Mouse (Mus musculus) intestine, postnatal 0 days (tissue): Measurements from ENCODE around the gene Gpr171. TPM values are rescaled to one million over a fixed set of nuclear protein-coding genes. Genes with fewer than 3 reads are reported as not detected.

Source experiments
- ATAC-seq: fragments of 200-750 bp; cut with Nextera tagmentation; 2 replicates; pipeline ENCODE4 v1.8.0; 2017; ENCODE audit warnings: mild to moderate bottlenecking, moderate TSS enrichment, moderate library complexity
- H3K27ac ChIP-seq: fragments of 300-500 bp; sonication (generic); 2 replicates; pipeline ENCODE4 v1.5.1; 2014; ENCODE audit warnings: mild to moderate bottlenecking, low read depth, low read length, moderate library complexity
- H3K27me3 ChIP-seq: fragments of 300-500 bp; sonication (generic); replicated peaks from 2 replicates; pipeline ENCODE4 v1.6.1; 2014; ENCODE audit warnings: low read length, mixed read lengths; ENCODE audit not compliant: control insufficient read depth, insufficient read depth
- H3K36me3 ChIP-seq: fragments of 300-500 bp; sonication (generic); 2 replicates; pipeline ENCODE4 v1.6.1; 2014; ENCODE audit warnings: mild to moderate bottlenecking, moderate library complexity; ENCODE audit not compliant: control insufficient read depth, insufficient read depth
- H3K4me1 ChIP-seq: fragments of 300-500 bp; sonication (generic); replicated peaks from 2 replicates; pipeline ENCODE4 v1.6.1; 2014; ENCODE audit warnings: antibody characterized with exemption, low read length, mixed read lengths; ENCODE audit not compliant: control insufficient read depth, insufficient read depth
- H3K4me2 ChIP-seq: fragments of 300-500 bp; sonication (generic); replicated peaks from 2 replicates; pipeline ENCODE4 v1.6.1; 2014; ENCODE audit warnings: low read depth, mild to moderate bottlenecking, moderate library complexity
- H3K4me3 ChIP-seq: fragments of 300-500 bp; sonication (generic); 2 replicates; pipeline ENCODE4 v1.5.1; 2014; ENCODE audit warnings: low read depth, low read length
- H3K9ac ChIP-seq: fragments of 300-500 bp; sonication (generic); 2 replicates; pipeline ENCODE4 v1.6.1; 2014; ENCODE audit warnings: mild to moderate bottlenecking, low read depth, low read length
- H3K9me3 ChIP-seq: fragments of 300-500 bp; sonication (generic); 2 replicates; pipeline ENCODE4 v1.6.1; 2016; ENCODE audit warnings: mixed run types; ENCODE audit not compliant: control insufficient read depth
- CTCF ChIP-seq: sonication (generic); IDR thresholded peaks from 2 replicates; pipeline ENCODE4 v1.5.1; 2016; ENCODE audit warnings: low read depth, mild to moderate bottlenecking, control low read depth, antibody characterized with exemption, moderate library complexity
- WGBS: fragments of 180-500 bp; shearing (Covaris S2); extraction: QIAGEN DNeasy Blood & Tissue Kit; methylation state at CpG from one replicate; pipeline ENCODE4 v1.1.7; 2014; 5-methylcytosine and 5-hydroxymethylcytosine counted together
- polyA plus RNA-seq: library from polyadenylated mRNA; unstranded; fragments of >200 nt; fragmentation: Nextera tagmentation; extraction: Ambion mirVana; gene quantifications from 2 replicates; pipeline ENCODE4 v1.2.1, GENCODE M21; 2015

Gene Gpr171
- polyA plus RNA-seq, 1 experiment from 2014 or later: 0.57 TPM

GRCm38 (mm10) chr3:59140115-59140514 lies 38.5 kb upstream of the Gpr171 start:
- TF ChIP-seq CTCF: no peak
- no peaks in the 10 kb centered on the region for H3K9me3 ChIP-seq
- H3K4me1 ChIP-seq: no peaks in the 10 kb centered on the region
- ATAC-seq: no peak
- H3K36me3 ChIP-seq: no peaks in the 10 kb centered on the region
- no peak overlapping the region for H3K27ac ChIP-seq
- H3K9ac ChIP-seq: no peak overlapping the region
- no peak overlapping the region for H3K4me3 ChIP-seq
- 62% methylated on average over 2 of the region's 2 CpGs for WGBS
- H3K27me3 ChIP-seq: no peaks in the 10 kb centered on the region
- H3K4me2 ChIP-seq: no peak overlapping the region

- no peak overlapping the region for H3K4me2 ChIP-seq
- H3K4me3 ChIP-seq: no peak overlapping the region
- H3K27me3 ChIP-seq: no peaks in the 10 kb centered on the region
- no peaks in the 10 kb centered on the region for H3K4me1 ChIP-seq
- ATAC-seq: no peak
- H3K36me3 ChIP-seq: no peaks in the 10 kb centered on the region
- H3K9me3 ChIP-seq: no peaks in the 10 kb centered on the region
- H3K9ac ChIP-seq: no peak overlapping the region
- H3K27ac ChIP-seq: no peak overlapping the region
- no peak for TF ChIP-seq CTCF
These were observed 38.0 kb upstream of the Gpr171 start for GRCm38 (mm10) chr3:59139651-59140051.

- Histone ChIP-seq H3K36me3 (no peaks in the 10 kb centered on the region), H3K27ac (no peak overlapping the region), H3K4me3 (no peak overlapping the region), H3K9ac (no peak overlapping the region), H3K9me3 (no peaks in the 10 kb centered on the region), H3K4me2 (no peak overlapping the region), H3K4me1 (no peaks in the 10 kb centered on the region), H3K27me3 (no peaks in the 10 kb centered on the region)
- no peak for ATAC-seq
- WGBS: 73% methylated on average over 12 of the region's 12 CpGs
- TF ChIP-seq CTCF: no peak
These were observed 37.4 kb upstream of the Gpr171 start for GRCm38 (mm10) chr3:59138946-59139468.

- Histone ChIP-seq H3K27me3 (no peaks in the 10 kb centered on the region), H3K9me3 (no peaks in the 10 kb centered on the region), H3K4me1 (no peaks in the 10 kb centered on the region), H3K9ac (no peak overlapping the region), H3K4me2 (no peak overlapping the region), H3K36me3 (no peaks in the 10 kb centered on the region), H3K27ac (no peak overlapping the region), H3K4me3 (no peak overlapping the region)
- no peak for ATAC-seq
- no peak for TF ChIP-seq CTCF
- WGBS: 69% methylated on average over 5 of the region's 5 CpGs
These were observed 34.5 kb upstream of the Gpr171 start for GRCm38 (mm10) chr3:59135911-59136653.

GRCm38 (mm10) chr3:59133189-59133588 lies 31.6 kb upstream of the Gpr171 start:
- ATAC-seq: no peak
- no peaks in the 10 kb centered on the region for H3K36me3 ChIP-seq
- no peak for TF ChIP-seq CTCF
- no peak overlapping the region for H3K9ac ChIP-seq
- no peaks in the 10 kb centered on the region for H3K27me3 ChIP-seq
- no peak overlapping the region for H3K4me2 ChIP-seq
- no peak overlapping the region for H3K27ac ChIP-seq
- no peaks in the 10 kb centered on the region for H3K4me1 ChIP-seq
- 65% methylated on average over 5 of the region's 5 CpGs for WGBS
- no peak overlapping the region for H3K4me3 ChIP-seq
- no peaks in the 10 kb centered on the region for H3K9me3 ChIP-seq

GRCm38 (mm10) chr3:59131966-59132365 lies 30.3 kb upstream of the Gpr171 start:
- no peaks in the 10 kb centered on the region for H3K9me3 ChIP-seq
- no peaks in the 10 kb centered on the region for H3K27me3 ChIP-seq
- 89% methylated on average over 4 of the region's 4 CpGs for WGBS
- H3K4me3 ChIP-seq: no peak overlapping the region
- ATAC-seq: no peak
- no peaks in the 10 kb centered on the region for H3K4me1 ChIP-seq
- H3K9ac ChIP-seq: no peak overlapping the region
- no peak overlapping the region for H3K27ac ChIP-seq
- no peak for TF ChIP-seq CTCF
- H3K36me3 ChIP-seq: no peaks in the 10 kb centered on the region
- no peak overlapping the region for H3K4me2 ChIP-seq
